Mouse (Mus musculus) MEL-GATA-1-ER (cell line): ENCODE measurements around the gene Ccdc124.
"Not testable (repeated sequence)": the region's sequence is repeated elsewhere in the genome, so short reads cannot be mapped to it uniquely, and the experiment has no call there.

Experiments used
- DNase-seq: peaks from one replicate; pipeline ENCODE4 v3.0.0-alpha.2; 2012; ENCODE audit warnings: low read depth; ENCODE audit errors: extremely low read depth

Ccdc124 gene

DNA sequence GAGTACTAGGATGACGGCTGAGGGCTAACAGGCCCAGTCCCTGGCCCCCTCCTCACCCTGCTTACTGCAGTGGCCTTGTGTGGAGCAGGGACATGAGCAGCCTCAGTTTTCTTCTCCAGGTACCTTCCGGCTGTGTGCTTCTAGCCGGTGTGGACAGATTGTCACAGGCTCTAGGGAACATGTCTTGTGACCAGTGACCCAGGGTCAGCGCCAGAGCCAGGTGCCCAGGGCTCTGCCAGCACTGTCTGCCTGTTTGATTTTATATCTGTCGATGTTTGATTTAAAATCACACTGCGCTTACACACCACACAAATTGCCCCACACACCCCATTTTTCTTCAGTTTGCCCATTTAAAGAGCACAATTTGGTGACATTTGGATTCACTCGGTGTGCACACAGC lies 49.9 kb downstream of the Ccdc124 start:
- DNase-seq, result no peak

GRCm38 (mm10) chr8:70822594-70822993 lies 51.1 kb downstream of the Ccdc124 start:
- DNase-seq, result not testable (repeated sequence)

GRCm38 (mm10) chr8:70821992-70822391 lies 51.7 kb downstream of the Ccdc124 start:
- no peak for DNase-seq

- no peak for DNase-seq
Measured at GRCm38 (mm10) chr8:70821399-70821962, 52.3 kb downstream of the Ccdc124 start.

GRCm38 (mm10) chr8:70820101-70820935 lies 53.4 kb downstream of the Ccdc124 start:
- no peak for DNase-seq
